Mouse (Mus musculus): ENCODE measurements around the gene Scin. TPM values are rescaled to one million over a fixed set of nuclear protein-coding genes. Genes with fewer than 3 reads are reported as not detected.

Gene Scin
- polyA plus RNA-seq, 1 experiment from 2014 or later: 0.47 TPM

DNA sequence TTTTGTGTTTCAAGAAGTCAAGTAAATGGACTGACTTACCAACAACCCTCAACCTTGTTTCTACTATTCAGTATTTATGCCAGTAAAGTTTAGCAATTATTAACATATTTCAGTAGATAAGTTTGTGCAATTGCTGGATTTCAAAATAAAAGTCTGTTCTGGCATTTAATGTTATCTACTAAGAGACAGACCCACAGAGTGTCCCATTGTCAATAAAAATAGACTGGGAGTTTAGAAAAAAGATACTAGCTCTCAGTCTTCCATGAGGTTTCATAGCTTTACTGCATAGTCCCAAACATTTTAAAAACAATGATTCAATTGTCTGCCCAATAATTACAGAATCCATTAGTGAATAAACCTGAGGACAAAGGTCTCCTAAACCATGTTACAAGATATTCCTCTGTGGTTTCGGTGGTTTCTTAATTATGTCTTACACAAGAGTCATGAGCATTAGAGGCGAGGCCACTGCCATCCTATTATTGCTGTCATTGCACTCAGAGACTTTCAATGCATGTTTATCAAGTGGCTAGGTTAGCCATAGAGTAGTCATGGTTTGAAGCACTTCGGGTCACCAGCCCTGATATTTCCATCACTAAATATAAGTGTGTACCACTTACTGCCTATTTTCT lies 110.9 kb downstream of the Scin start:
- WGBS: 87% methylated on average over 3 of the region's 3 CpGs
- Histone ChIP-seq H3K4me3 (replicated peaks) (no peak overlapping the region), H3K27me3 (replicated peaks) (no peaks in the 10 kb centered on the region), H3K9ac (replicated peaks) (no peak overlapping the region), H3K4me1 (no peaks in the 10 kb centered on the region), H3K9me3 (replicated peaks) (no peaks in the 10 kb centered on the region), H3K4me2 (no peak overlapping the region), H3K36me3 (no peaks in the 10 kb centered on the region), H3K27ac (replicated peaks) (no peak overlapping the region)
- ATAC-seq (ENCODE audit: low FRiP score): no peak

DNA sequence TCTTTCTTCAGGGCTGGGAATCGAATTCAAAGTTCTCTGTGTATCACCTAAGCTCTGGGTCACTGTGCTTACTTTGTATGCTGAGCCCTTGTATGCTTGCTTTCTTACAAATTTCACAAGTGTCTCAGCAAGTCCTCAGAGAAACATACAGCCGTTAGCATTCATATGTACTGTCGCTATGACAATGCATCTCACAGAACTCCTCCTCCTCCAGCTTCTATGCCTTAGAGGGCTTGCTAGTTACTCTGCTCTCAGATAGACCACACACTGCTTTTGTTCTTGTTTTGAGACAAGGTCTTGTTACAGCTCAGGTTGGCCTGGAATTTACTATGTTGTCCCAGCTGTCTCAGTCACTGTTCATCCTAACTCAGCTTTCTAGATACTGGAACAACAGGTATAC lies 111.7 kb downstream of the Scin start:
- Histone ChIP-seq H3K36me3 (no peaks in the 10 kb centered on the region), H3K27me3 (replicated peaks) (no peaks in the 10 kb centered on the region), H3K4me1 (peaks cover 3% of the 10 kb centered on the region; the same call in 1 of the 2 replicates), H3K4me2 (no peak overlapping the region), H3K27ac (replicated peaks) (no peak overlapping the region), H3K9ac (replicated peaks) (no peak overlapping the region), H3K9me3 (replicated peaks) (no peaks in the 10 kb centered on the region), H3K4me3 (replicated peaks) (no peak overlapping the region)
- WGBS: 76% methylated on average over 3 of the region's 3 CpGs
- no peak for ATAC-seq (ENCODE audit: low FRiP score)

DNA sequence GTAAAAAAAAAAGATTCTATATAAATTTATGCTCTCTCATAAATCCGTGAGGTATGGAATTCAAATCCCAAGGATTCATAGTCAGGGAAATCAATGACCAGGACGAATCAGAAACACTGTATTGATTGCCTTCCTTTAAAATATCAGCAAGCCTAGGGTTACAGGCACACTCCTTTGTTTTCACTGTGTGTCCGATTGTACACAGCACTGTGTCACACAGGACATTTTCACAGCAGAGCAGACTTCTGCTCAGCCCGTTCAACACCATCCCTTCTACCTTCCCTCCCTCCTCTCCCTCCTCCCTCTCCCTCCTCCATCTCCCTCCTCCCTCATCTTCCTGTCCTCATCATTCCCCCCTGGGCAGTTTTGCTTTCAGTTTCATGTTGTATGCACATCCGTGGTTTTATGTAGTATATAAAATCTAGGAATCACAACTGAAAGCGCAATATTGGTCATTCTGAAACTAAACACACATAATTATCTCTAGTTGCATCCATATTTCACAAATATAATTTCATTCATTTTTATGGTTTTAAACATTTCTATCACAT lies 116.0 kb downstream of the Scin start:
- Histone ChIP-seq H3K4me3 (replicated peaks) (no peak overlapping the region), H3K4me1 (peaks cover 18% of the 10 kb centered on the region; the same call in 1 of the 2 replicates), H3K9ac (replicated peaks) (0 out of 2 replicates have a peak overlapping the region, but pooled peaks have one; percentile 26), H3K36me3 (no peaks in the 10 kb centered on the region), H3K4me2 (no peak overlapping the region), H3K27ac (replicated peaks) (no peak overlapping the region), H3K27me3 (replicated peaks) (no peaks in the 10 kb centered on the region), H3K9me3 (replicated peaks) (no peaks in the 10 kb centered on the region)
- no peak for ATAC-seq (ENCODE audit: low FRiP score)
- WGBS: 56% methylated on average over 6 of the region's 6 CpGs

DNA sequence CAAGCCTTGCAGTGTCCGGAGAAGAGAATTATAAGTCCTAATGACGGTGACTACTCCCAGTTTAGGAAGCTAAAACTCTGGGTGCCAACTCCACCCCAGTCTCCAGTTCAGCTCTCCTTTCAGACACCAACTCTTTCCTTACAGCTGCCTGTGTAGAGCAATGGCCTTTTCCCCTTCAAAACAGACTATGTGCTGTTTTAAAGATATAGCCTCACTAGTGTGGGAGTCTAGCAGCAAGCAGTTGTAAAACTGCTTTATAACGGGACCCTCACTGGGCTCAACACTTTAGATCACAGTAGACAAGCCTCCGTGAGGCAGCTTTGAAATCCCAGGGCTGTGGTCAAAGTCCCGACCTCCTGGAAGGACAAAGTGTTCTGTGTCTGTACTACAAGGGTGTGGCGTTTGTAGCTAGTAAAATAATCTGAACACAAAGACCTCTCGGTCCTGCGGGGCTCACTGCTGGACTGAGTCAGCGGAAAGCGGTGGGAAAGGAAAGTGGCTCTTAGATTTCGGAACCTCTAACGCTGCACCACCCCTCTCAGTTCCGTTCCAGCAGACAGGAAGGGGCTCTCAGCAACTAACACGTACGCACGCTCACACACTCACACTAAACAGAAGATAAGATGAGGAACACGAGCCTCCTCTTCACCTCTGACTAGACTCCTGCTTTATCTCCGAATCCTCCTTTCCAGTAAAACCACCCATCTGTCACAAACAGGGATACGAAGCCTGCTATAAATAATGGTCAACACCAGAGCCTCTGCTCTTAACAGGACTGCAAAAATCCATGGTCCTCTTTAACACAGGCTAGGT lies 117.2 kb downstream of the Scin start:
- Histone ChIP-seq H3K9me3 (replicated peaks) (no peaks in the 10 kb centered on the region), H3K4me3 (replicated peaks) (peak overlapping the region; percentile 32), H3K4me1 (peaks cover 18% of the 10 kb centered on the region; the same call in 1 of the 2 replicates), H3K27me3 (replicated peaks) (no peaks in the 10 kb centered on the region), H3K27ac (replicated peaks) (peak overlapping the region; percentile 63), H3K36me3 (no peaks in the 10 kb centered on the region), H3K9ac (replicated peaks) (peak overlapping the region; percentile 43), H3K4me2 (peak overlapping the region; percentile 65)
- 10% methylated on average over 19 of the region's 19 CpGs for WGBS
- peak; percentile 74 for ATAC-seq (ENCODE audit: low FRiP score)

DNA sequence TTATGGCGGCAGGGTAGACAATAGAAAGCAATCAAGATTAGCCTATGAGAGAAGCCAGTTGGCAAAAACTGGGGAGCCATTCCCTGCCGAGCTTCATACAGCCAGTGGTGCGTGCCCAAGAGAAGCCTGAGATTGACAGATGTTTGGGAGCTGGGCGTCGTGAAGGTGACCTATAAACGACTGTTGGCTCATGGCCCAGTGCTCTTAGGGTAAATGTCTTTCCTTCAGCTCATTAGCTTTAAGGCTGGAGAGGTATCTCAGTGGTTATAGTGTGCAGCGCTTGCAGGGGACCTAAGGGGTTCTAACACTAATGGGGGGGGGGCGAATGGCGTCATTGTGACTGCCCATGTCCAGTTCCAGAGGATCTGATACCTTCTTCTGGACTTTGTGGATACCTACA lies 118.0 kb downstream of the Scin start:
- peak overlapping the region; percentile 63 for H3K27ac ChIP-seq (replicated peaks)
- H3K4me2 ChIP-seq: no peak overlapping the region
- H3K27me3 ChIP-seq (replicated peaks): no peaks in the 10 kb centered on the region
- H3K4me3 ChIP-seq (replicated peaks): no peak overlapping the region
- H3K9me3 ChIP-seq (replicated peaks): no peaks in the 10 kb centered on the region
- H3K9ac ChIP-seq (replicated peaks): no peak overlapping the region
- ATAC-seq (ENCODE audit: low FRiP score): no peak
- no peaks in the 10 kb centered on the region for H3K36me3 ChIP-seq
- WGBS: 52% methylated on average over 9 of the region's 9 CpGs
- peaks cover 18% of the 10 kb centered on the region; the same call in 1 of the 2 replicates for H3K4me1 ChIP-seq

DNA sequence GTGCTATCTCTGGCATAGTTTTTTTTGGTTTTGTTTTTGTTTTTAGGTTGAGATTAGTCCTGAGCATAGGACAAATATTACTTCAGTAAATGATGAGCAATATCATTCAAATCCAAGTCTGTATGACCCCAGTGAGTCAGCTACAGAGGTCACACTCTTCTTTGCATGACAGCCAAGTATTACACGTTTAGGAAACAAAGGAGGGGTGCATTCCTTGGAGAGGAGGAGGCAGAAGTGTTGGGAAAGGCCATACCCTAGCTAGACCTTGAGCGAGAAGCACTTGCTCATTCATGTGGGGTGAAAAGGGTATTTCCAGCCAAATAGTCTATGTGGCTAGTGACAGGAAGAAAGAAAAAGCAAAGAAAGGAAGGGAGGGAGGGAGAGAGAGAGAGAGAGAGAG lies 124.2 kb downstream of the Scin start:
- no peak overlapping the region for H3K9ac ChIP-seq (replicated peaks)
- no peaks in the 10 kb centered on the region for H3K36me3 ChIP-seq
- no peaks in the 10 kb centered on the region for H3K9me3 ChIP-seq (replicated peaks)
- H3K27me3 ChIP-seq (replicated peaks): no peaks in the 10 kb centered on the region
- no peak overlapping the region for H3K4me3 ChIP-seq (replicated peaks)
- no peak for ATAC-seq (ENCODE audit: low FRiP score)
- WGBS: 53% methylated on average over 2 of the region's 2 CpGs
- no peak overlapping the region for H3K27ac ChIP-seq (replicated peaks)
- H3K4me1 ChIP-seq: no peaks in the 10 kb centered on the region
- H3K4me2 ChIP-seq: no peak overlapping the region

Other genes starting within 250 kb of the Scin start
- 106 and 113 TPM in 2 replicates for gene Arl4a, start 96.2 kb downstream of the Scin start, polyA plus RNA-seq (2015; fragmentation: Nextera tagmentation; extraction: Ambion mirVana)
- 0.40 and 0.59 TPM in 2 replicates for gene Lsmem1, start 65.3 kb upstream of the Scin start, polyA plus RNA-seq (2015; fragmentation: Nextera tagmentation; extraction: Ambion mirVana)
- gene Ifrd1, start 114.3 kb upstream of the Scin start, polyA plus RNA-seq (2015; fragmentation: Nextera tagmentation; extraction: Ambion mirVana): 140 and 145 TPM in 2 replicates

All from neural tube, embryonic 15.5 days (tissue).